Mouse (Mus musculus): Measurements from ENCODE around the gene Sirpb1a.
"Not testable (repeated sequence)": the region's sequence is repeated elsewhere in the genome, so short reads cannot be mapped to it uniquely, and the experiment has no call there.

The Sirpb1a gene

DNA sequence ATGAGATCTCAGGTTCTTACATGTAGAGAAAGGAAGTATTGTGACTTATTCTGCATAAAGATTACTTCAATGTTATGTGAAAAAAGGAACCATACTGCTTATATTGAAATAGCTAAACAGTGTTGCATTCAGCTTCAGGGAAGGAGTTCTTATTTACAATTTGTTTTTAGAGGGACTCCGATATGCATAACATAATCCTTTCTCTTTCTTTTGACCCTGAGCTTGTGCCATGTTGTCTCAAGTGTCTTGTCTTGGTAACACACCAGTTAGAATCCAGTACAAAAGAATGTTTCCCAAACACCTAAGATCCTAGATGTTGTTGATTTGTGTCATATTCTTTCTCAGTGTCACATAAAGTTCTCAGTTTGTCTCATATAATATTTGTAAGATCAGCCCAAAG, at the start of gene Sirpb1a:
Gene Sirpb1a, minus strand, starts transcription at position 74 of the 400 bp plus-strand sequence.
- not testable (repeated sequence) for DNase-seq (ENCODE audit: low spot score in 2 of 2)

- not testable (repeated sequence) for DNase-seq (ENCODE audit: low spot score in 2 of 2)
Measured at GRCm38 (mm10) chr3:15474831-15475230, 48.5 kb upstream of the Sirpb1a start.

- DNase-seq (ENCODE audit: low spot score in 2 of 2): not testable (repeated sequence)
Measured at GRCm38 (mm10) chr3:15470158-15470557, 43.8 kb upstream of the Sirpb1a start.

- not testable (repeated sequence) for DNase-seq (ENCODE audit: low spot score in 2 of 2)
Measured at GRCm38 (mm10) chr3:15443936-15444335, 17.6 kb upstream of the Sirpb1a start.

DNA sequence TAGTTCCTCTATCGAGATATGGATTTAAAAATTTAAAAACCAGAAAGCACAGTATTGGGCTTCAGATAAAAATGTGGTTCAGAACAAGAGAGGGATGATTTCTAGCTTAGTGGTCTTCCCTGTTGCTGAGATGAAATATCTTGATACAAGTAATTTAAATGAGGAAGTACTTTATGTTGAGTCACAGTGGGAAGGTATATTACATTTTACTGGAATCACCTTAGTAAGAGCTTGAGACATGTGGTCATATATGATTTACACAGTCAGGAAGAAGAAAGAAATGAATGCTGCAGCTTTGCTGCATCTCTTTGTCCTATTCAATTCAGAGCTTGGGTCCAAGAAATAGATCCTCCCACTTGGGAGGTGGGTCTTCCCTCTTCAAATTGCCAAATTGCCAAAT, 13.5 kb upstream of the Sirpb1a start:
- DNase-seq (ENCODE audit: low spot score in 2 of 2): not testable (repeated sequence)

GRCm38 (mm10) chr3:15427917-15428316, 1.6 kb upstream of the Sirpb1a start:
- no peak for DNase-seq (ENCODE audit: low spot score in 2 of 2)

DNA sequence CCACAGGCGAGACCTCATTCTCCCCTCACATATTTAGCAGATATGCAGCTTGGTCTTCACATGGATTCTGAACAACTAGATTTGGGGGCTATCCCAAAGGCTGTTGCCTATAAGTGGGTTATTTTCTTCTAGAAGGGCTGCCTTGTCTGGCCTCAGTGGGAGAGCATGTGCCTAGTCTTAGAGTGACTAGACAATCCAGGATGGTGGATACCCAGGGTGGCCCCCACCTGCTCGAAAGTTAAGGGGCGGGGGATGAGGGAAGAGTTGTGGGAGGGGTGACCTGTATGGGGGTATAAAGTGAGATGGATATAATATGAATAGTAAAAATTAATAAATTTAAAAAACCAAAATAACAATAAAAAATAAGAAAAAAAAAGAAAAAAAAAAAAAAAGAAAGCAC, 70.6 kb downstream of the Sirpb1a start:
- not testable (repeated sequence) for DNase-seq (ENCODE audit: low spot score in 2 of 2)

DNA sequence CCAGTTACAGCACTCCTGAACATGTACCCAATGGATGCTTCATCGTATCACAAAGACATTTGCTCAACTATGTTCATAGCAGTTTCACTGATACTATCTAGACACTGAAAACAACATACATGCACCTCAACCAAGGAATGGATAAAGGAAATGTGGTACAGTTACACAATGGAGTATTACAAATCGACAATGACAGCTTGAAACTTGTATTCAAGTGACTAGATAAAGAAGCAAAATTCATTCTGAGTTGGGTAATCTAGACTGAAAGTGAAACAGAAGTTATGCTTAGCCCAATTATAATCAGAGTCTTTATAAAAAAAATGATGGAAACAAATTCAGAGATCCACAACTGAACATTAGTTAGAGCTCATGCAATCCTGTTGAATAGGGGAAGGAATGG, 76.0 kb downstream of the Sirpb1a start:
- not testable (repeated sequence) for DNase-seq (ENCODE audit: low spot score in 2 of 2)

- DNase-seq (ENCODE audit: low spot score in 2 of 2): not testable (repeated sequence)
Measured at GRCm38 (mm10) chr3:15345606-15346005, 80.7 kb downstream of the Sirpb1a start.

- no peak for DNase-seq (ENCODE audit: low spot score in 2 of 2)
Measured at GRCm38 (mm10) chr3:15340287-15340686, 86.0 kb downstream of the Sirpb1a start.

DNA sequence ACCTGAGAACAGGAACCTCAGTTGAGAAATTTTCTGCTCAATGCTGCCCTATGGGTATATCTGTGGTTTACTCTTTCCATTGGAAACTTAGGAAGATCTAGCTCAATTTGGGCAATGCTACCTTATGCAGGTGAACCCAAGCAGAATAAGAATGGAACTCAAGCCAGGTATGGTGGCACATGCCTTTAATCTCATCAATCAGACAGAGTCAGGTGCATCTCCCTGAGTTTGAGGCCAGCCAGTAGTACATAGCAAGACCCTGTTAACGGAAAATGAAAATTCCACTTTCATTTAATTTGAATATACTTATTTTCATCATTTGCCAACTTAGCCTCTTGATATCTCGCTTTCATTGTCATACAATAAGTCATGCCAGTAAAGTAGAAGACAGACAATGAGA, 92.1 kb downstream of the Sirpb1a start:
- DNase-seq (ENCODE audit: low spot score in 2 of 2): no peak

- no peak for DNase-seq (ENCODE audit: low spot score in 2 of 2)
Measured at GRCm38 (mm10) chr3:15332063-15332462, 94.3 kb downstream of the Sirpb1a start, which contains the start of gene Gm9733. TSS of gene Gm9733 (minus strand) at chr3:15332302.

DNA sequence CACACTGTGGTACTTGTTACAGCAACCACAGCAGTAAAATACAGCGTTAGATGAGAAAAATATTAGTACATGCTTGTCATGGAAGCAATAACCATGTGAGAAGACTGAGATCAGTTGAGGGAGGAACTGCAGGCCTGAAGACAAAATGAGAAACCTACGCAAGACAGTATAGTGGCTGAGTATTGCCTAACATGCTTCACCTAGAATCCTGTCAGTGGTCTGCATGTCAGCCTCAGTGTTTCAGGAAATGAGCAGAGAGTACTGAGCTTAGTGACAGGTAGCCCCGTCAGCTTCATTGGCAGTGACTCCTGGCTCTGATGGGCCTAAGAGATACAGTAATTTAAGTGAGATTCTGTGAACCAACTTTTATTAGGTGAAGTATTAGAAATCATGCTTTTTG, 94.8 kb downstream of the Sirpb1a start:
- no peak for DNase-seq (ENCODE audit: low spot score in 2 of 2)

DNA sequence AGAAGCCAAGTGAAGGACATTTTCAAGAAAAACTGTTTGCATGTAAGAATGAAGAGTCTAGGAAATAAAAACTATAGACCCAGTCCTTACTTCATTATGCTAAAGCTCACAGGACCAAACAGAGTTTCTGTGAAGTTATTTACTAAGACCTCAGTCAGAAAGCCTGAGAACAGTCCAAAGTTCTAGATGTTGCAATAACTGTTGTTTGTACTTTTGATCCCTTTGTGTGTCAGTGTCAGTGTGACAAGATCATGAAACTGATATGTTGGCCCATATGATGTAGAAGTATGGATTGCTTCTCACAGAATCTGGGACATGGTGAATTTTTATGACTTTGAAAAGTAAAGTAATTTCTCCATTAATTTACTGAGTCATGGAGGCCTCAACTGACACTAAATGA, 96.8 kb downstream of the Sirpb1a start:
- no peak for DNase-seq (ENCODE audit: low spot score in 2 of 2)

All from frontal cortex, postnatal 25 days (tissue).